ENCODE assay signal across 16 mouse cellular contexts in genomic region chr12:83489748-83490147, GRCm38 (mm10). TPM values are rescaled to one million over a fixed set of nuclear protein-coding genes. Genes with fewer than 3 reads are reported as not detected.
DNase-seq lines count a peak whose midpoint lies in the region; ATAC-seq and TF ChIP-seq lines count a peak whose summit lies in the region.
"Had no signal": no experiment of that assay in that cellular context is flagged by ENCODE, and none has a peak within 500 bp of the region (broad histone marks: within the 10 kb centered on the region; RNA-seq: fewer than 3 reads in every experiment).

No protein-coding gene starts in this region.

- no peak overlapping the region for H3K27ac ChIP-seq in gastrocnemius, adult 2 months
- no peak overlapping the region for H3K27ac ChIP-seq in liver, adult 2 months (replicated peaks; ENCODE audit: insufficient read depth, low read depth, low read length)
- H3K27ac ChIP-seq in liver, embryonic 11.5 days (ENCODE audit: low read depth, low read length) = no peak overlapping the region
- no peak overlapping the region for H3K27ac ChIP-seq in CH12.LX (ENCODE audit: insufficient read depth, low read depth)
- no peak overlapping the region for H3K27ac ChIP-seq in bone marrow, adult 2 months (ENCODE audit: control insufficient read depth, insufficient read depth, low read depth, low read length, poor library complexity)
- H3K27ac ChIP-seq: hindbrain, embryonic 14.5 days; limb, embryonic 13.5 days; lung, embryonic 15.5 days; neural tube, embryonic 13.5 days had no signal

- H3K79me2 ChIP-seq in liver, adult 2 months (ENCODE audit: control insufficient read depth, insufficient read depth, low read length) = no peaks in the 10 kb centered on the region
- no peaks in the 10 kb centered on the region for H3K79me2 ChIP-seq in CH12.LX (replicated peaks; ENCODE audit: control insufficient read depth, extremely low read depth, insufficient read depth, poor library complexity, severe bottlenecking)

- H3K4me2 ChIP-seq in liver, embryonic 11.5 days = no peak overlapping the region
- no peak overlapping the region for H3K4me2 ChIP-seq in CH12.LX (ENCODE audit: insufficient read depth, low read depth, poor library complexity, severe bottlenecking)

- DNase-seq in gastrocnemius, adult 2 months = no peak
- no peak for DNase-seq in gastrocnemius, adult 18-20 months (ENCODE audit: low spot score)
- DNase-seq in liver, adult 2 months (ENCODE audit: extremely low read depth, low read depth, low spot score) = no peak
- DNase-seq in liver, embryonic 11.5 days (ENCODE audit: low spot score) = no peak
- DNase-seq in CH12.LX (ENCODE audit: extremely low read depth) = peak; percentile 28
- no peak for DNase-seq in right cerebral cortex, postnatal 36 days (ENCODE audit: low spot score in 2 of 2)
- DNase-seq in embryo, embryonic 10.5 days (ENCODE audit: low spot score) = no peak
- DNase-seq: cerebellum, adult 18-20 months; heart, adult 11 months; kidney, adult 9 months had no signal

- no peaks in the 10 kb centered on the region for H3K27me3 ChIP-seq in liver, adult 2 months (ENCODE audit: control insufficient read depth, insufficient read depth, low read length)
- H3K27me3 ChIP-seq in liver, embryonic 11.5 days (replicated peaks; ENCODE audit: control insufficient read depth, insufficient read depth, low read length) = peaks cover 11% of the 10 kb centered on the region
- peaks cover 28% of the 10 kb centered on the region for H3K27me3 ChIP-seq in CH12.LX (replicated peaks)
- H3K27me3 ChIP-seq: neural tube, embryonic 13.5 days had no signal

- no peak overlapping the region for H3K9ac ChIP-seq in liver, adult 2 months (ENCODE audit: low read depth, low read length)
- no peak overlapping the region for H3K9ac ChIP-seq in liver, embryonic 11.5 days (ENCODE audit: low read depth, low read length)
- H3K9ac ChIP-seq in CH12.LX (ENCODE audit: insufficient read depth, low read depth) = no peak overlapping the region
- H3K9ac ChIP-seq: hindbrain, embryonic 14.5 days; limb, embryonic 13.5 days; lung, embryonic 15.5 days; neural tube, embryonic 13.5 days had no signal

- ATAC-seq in liver, embryonic 11.5 days (replicated peaks; ENCODE audit: low FRiP score) = no peak
- ATAC-seq: forebrain, embryonic 14.5 days had no signal

- 0 out of 2 replicates have a peak, but pooled peaks cover 3% of the 10 kb centered on the region for H3K4me1 ChIP-seq in liver, adult 2 months (ENCODE audit: control insufficient read depth, insufficient read depth, low read length)
- peaks cover 19% of the 10 kb centered on the region for H3K4me1 ChIP-seq in liver, embryonic 11.5 days (replicated peaks; ENCODE audit: control insufficient read depth, insufficient read depth, low read length)
- peaks cover 0 to 11% of the 10 kb centered on the region in 2 experiments; a peak in 2 of 4 replicates for H3K4me1 ChIP-seq in CH12.LX (ENCODE audit: control insufficient read depth in 1 of 2, insufficient read depth in 2 of 2)
- no peaks in the 10 kb centered on the region; the same call in 1 of the 2 replicates for H3K4me1 ChIP-seq in bone marrow, adult 2 months (ENCODE audit: control insufficient read depth, insufficient read depth, low read length)

- no peak for TF ChIP-seq POLR2A in liver, adult 2 months (IDR thresholded peaks at IDR 0.05; ENCODE audit: extremely low read depth, insufficient read depth, low read length)
- no peak for TF ChIP-seq POLR2A in CH12.LX (IDR thresholded peaks at IDR 0.05; ENCODE audit: low read depth, low read length)
- TF ChIP-seq POLR2A in bone marrow, adult 2 months (IDR thresholded peaks at IDR 0.05; ENCODE audit: borderline replicate concordance, control insufficient read depth, low read depth, low read length) = no peak

- 62% methylated on average over 2 of the region's 2 CpGs for WGBS in liver, adult 2 months
- WGBS in liver, embryonic 11.5 days = 31% methylated on average over 2 of the region's 2 CpGs
- 29% methylated on average over 2 of the region's 2 CpGs for WGBS in bone marrow, adult 2 months

- H3K36me3 ChIP-seq in liver, adult 2 months (ENCODE audit: control insufficient read depth, insufficient read depth, low read length) = no peaks in the 10 kb centered on the region
- no peaks in the 10 kb centered on the region for H3K36me3 ChIP-seq in liver, embryonic 11.5 days (ENCODE audit: control insufficient read depth, insufficient read depth, low read length)
- no peaks in the 10 kb centered on the region for H3K36me3 ChIP-seq in CH12.LX (replicated peaks in 1 of 2; ENCODE audit: control insufficient read depth in 1 of 2, insufficient read depth in 1 of 2, low read length in 1 of 2)
- H3K36me3 ChIP-seq: limb, embryonic 13.5 days; lung, embryonic 15.5 days; neural tube, embryonic 13.5 days had no signal

- TF ChIP-seq RAD21 in CH12.LX (IDR thresholded peaks at IDR 0.05; ENCODE audit: low read depth, low read length) = peak; percentile 32

- peak; percentile 41; the same call in 1 of the 2 replicates for TF ChIP-seq CTCF in gastrocnemius, adult 2 months (IDR thresholded peaks at IDR 0.05)
- TF ChIP-seq CTCF in liver, adult 2 months (IDR thresholded peaks at IDR 0.05; ENCODE audit: low read depth, low read length) = peak; percentile 28
- peak in 1 of 2 experiments; percentile 51; a peak in 2 of 4 replicates for TF ChIP-seq CTCF in CH12.LX (conservative IDR thresholded peaks at IDR 0.05 in 1 of 2, IDR thresholded peaks at IDR 0.05 in 1 of 2; ENCODE audit: low read depth in 2 of 2, low read length in 2 of 2)
- TF ChIP-seq CTCF in bone marrow, adult 2 months (IDR thresholded peaks at IDR 0.05; ENCODE audit: control insufficient read depth, insufficient read depth, low read length) = 0 out of 2 replicates have a peak, but pooled peaks have one; percentile 6

- no peak overlapping the region for H3K4me3 ChIP-seq in gastrocnemius, adult 2 months
- H3K4me3 ChIP-seq in liver, adult 2 months (ENCODE audit: insufficient read depth, low read depth, low read length) = no peak overlapping the region
- H3K4me3 ChIP-seq in liver, embryonic 11.5 days (ENCODE audit: low read depth, low read length) = no peak overlapping the region
- H3K4me3 ChIP-seq in CH12.LX (replicated peaks in 1 of 3; ENCODE audit: low read depth in 2 of 3, low read length in 2 of 3, poor library complexity in 1 of 3) = no peak overlapping the region
- no peak overlapping the region for H3K4me3 ChIP-seq in bone marrow, adult 2 months (replicated peaks; ENCODE audit: control insufficient read depth, low read depth, low read length)
- H3K4me3 ChIP-seq: limb, embryonic 13.5 days; neural tube, embryonic 13.5 days had no signal

- TF ChIP-seq EP300 in CH12.LX (IDR thresholded peaks at IDR 0.05; ENCODE audit: low read length) = no peak

- dilution Hi-C loops in CH12.LX (cut with MboI; ENCODE audit: extremely low pct_ligation_motif_present, extremely low pct_unique_long_range_greater_than_20kb, low sequenced_read_pairs) = no loop called here

- intact Hi-C loops in gastrocnemius, adult 2 months (cut with DNase I) = no loop called here

- H3K9me3 ChIP-seq in liver, embryonic 11.5 days (ENCODE audit: control insufficient read depth, low read length) = no peaks in the 10 kb centered on the region
- H3K9me3 ChIP-seq in CH12.LX (replicated peaks; ENCODE audit: low read length) = peaks cover 8% of the 10 kb centered on the region
- H3K9me3 ChIP-seq: lung, embryonic 15.5 days had no signal

- in situ Hi-C loops in CH12.LX (cut with MboI; ENCODE audit: low pct_ligation_motif_present, low pct_unique_long_range_greater_than_20kb, low sequenced_read_pairs) = no loop called here

TF ChIP-seq in CH12.LX, 34 proteins besides CTCF, POLR2A, EP300 and RAD21 (continues in another document):
- TF ChIP-seq ZKSCAN1 (IDR thresholded peaks at IDR 0.05; ENCODE audit: borderline replicate concordance, low read depth, low read length) = no peak
- peak; percentile 48 for TF ChIP-seq SMC3 (IDR thresholded peaks at IDR 0.05; ENCODE audit: low read depth, low read length)
- no peak for TF ChIP-seq HCFC1 (IDR thresholded peaks at IDR 0.05; ENCODE audit: low read depth, low read length)
- no peak for TF ChIP-seq USF1 (IDR thresholded peaks at IDR 0.05; ENCODE audit: low read depth, low read length)
- TF ChIP-seq POLR2AphosphoS2 (IDR thresholded peaks at IDR 0.05; ENCODE audit: low read depth, low read length) = no peak
- peak; percentile 33; the same call in 1 of the 2 replicates for TF ChIP-seq MAX (IDR thresholded peaks at IDR 0.05; ENCODE audit: low read length)
- TF ChIP-seq MAFK (IDR thresholded peaks at IDR 0.05; ENCODE audit: insufficient replicate concordance, low read length) = no peak
- no peak for TF ChIP-seq MYC (IDR thresholded peaks at IDR 0.05; ENCODE audit: low read depth, low read length)
- no peak for TF ChIP-seq MXI1 (IDR thresholded peaks at IDR 0.05; ENCODE audit: low read depth, low read length)
- no peak for TF ChIP-seq SIN3A (IDR thresholded peaks at IDR 0.05; ENCODE audit: low read length)
- TF ChIP-seq ETS1 (conservative IDR thresholded peaks at IDR 0.05; ENCODE audit: low read depth, low read length) = no peak
- no peak for TF ChIP-seq CHD2 (IDR thresholded peaks at IDR 0.05; ENCODE audit: low read length)
- no peak for TF ChIP-seq NELFE (IDR thresholded peaks at IDR 0.05; ENCODE audit: low read depth, low read length)
- TF ChIP-seq BHLHE40 (IDR thresholded peaks at IDR 0.05; ENCODE audit: low read depth, low read length) = no peak
- no peak for TF ChIP-seq MAZ (IDR thresholded peaks at IDR 0.05; ENCODE audit: low read depth, low read length)

RNA-seq across cellular contexts. Expression of gene Dpf3, which starts 2.2 kb away (rescaled TPM):
- total RNA-seq in gastrocnemius, adult 2 months (2021) = 10 to 100 TPM; 22.5 to 26.3 TPM
- 10 to 100 TPM; 21.7 to 23.7 TPM for total RNA-seq in gastrocnemius, adult 18-20 months (2021)
- total RNA-seq in liver, adult 2 months (2014; rRNA removed) = 1.5 and 1.6 TPM in 2 replicates
- 2.4 and 2.7 TPM in 2 replicates for polyA plus RNA-seq in liver, adult 2 months (2012; rRNA removed)
- 13.0 and 14.6 TPM in 2 replicates for polyA plus RNA-seq in liver, embryonic 11.5 days (2014; fragmentation: Nextera tagmentation; extraction: Ambion mirVana)
- total RNA-seq in CH12.LX (2012; rRNA removed) (0.42 TPM in 2 replicates), CH12.LX (2014; rRNA removed) (0.85 and 1.2 TPM in 2 replicates)
- 1.2 and 3.2 TPM in 2 replicates for polyA plus RNA-seq in CH12.LX (2012; ENCODE audit: insufficient read length, low read depth)
- polyA plus RNA-seq in bone marrow, adult 2 months (2011; ENCODE audit: insufficient read depth, insufficient read length, low replicate concordance, missing spikeins) = 24.7 and 25.6 TPM in 2 replicates

RNA-seq across cellular contexts. Expression of gene Dcaf4, which starts 30.5 kb away (rescaled TPM):
- 10 to 100 TPM; 18.0 to 24.5 TPM for total RNA-seq in gastrocnemius, adult 2 months (2021)
- 10 to 100 TPM; 19.6 to 21.2 TPM for total RNA-seq in gastrocnemius, adult 18-20 months (2021)
- total RNA-seq in liver, adult 2 months (2014; rRNA removed) = 3.0 and 3.5 TPM in 2 replicates
- polyA plus RNA-seq in liver, adult 2 months (2012; rRNA removed) = 3.8 and 5.4 TPM in 2 replicates
- polyA plus RNA-seq in liver, embryonic 11.5 days (2014; fragmentation: Nextera tagmentation; extraction: Ambion mirVana) = 29.9 and 32.7 TPM in 2 replicates
- total RNA-seq in CH12.LX (2012; rRNA removed) (22.0 and 22.1 TPM in 2 replicates), CH12.LX (2014; rRNA removed) (21.5 and 23.6 TPM in 2 replicates)
- polyA plus RNA-seq in CH12.LX (2012; ENCODE audit: insufficient read length, low read depth) = 17.3 and 19.4 TPM in 2 replicates
- 12.0 and 22.7 TPM in 2 replicates for polyA plus RNA-seq in bone marrow, adult 2 months (2011; ENCODE audit: insufficient read depth, insufficient read length, low replicate concordance, missing spikeins)
